27 mouse cellular contexts compared by ENCODE assay signal in genomic region chr19:23024821-23025220, GRCm38 (mm10).
DNase-seq lines count a peak whose midpoint lies in the region; ATAC-seq and TF ChIP-seq lines count a peak whose summit lies in the region.
"Had no signal": no experiment of that assay in that cellular context is flagged by ENCODE, and none has a peak within 500 bp of the region (broad histone marks: within the 10 kb centered on the region; RNA-seq: fewer than 3 reads in every experiment).

No protein-coding gene starts in this region.

- H3K27ac ChIP-seq in heart, adult 2 months, result peak overlapping the region; percentile 69
- no peak overlapping the region for H3K27ac ChIP-seq in layer of hippocampus, adult 2 months
- H3K27ac ChIP-seq in lung, postnatal 0 days (ENCODE audit: low read length), result no peak overlapping the region
- H3K27ac ChIP-seq in limb, embryonic 10.5 days, result no peak overlapping the region
- H3K27ac ChIP-seq: embryonic facial prominence, embryonic 12.5 days; embryonic facial prominence, embryonic 15.5 days; heart, embryonic 15.5 days; hindbrain, embryonic 12.5 days; hindbrain, embryonic 15.5 days had no signal

- no peak for DNase-seq in heart, adult 2 months
- no peak for DNase-seq in heart, adult 18-20 months
- no peak for DNase-seq in layer of hippocampus, adult 2 months (ENCODE audit: low spot score in 2 of 2)
- no peak for DNase-seq in layer of hippocampus, adult 11-12 months (ENCODE audit: low spot score)
- DNase-seq in lung, postnatal 0 days (ENCODE audit: low spot score), result no peak
- no peak for DNase-seq in lung, adult 18-20 months
- no peak for DNase-seq in limb, embryonic 10.5 days (ENCODE audit: low spot score)
- DNase-seq: adrenal gland, adult 2 months; adrenal gland, postnatal 14 days; B cell, adult 2 months; cerebellum, adult 11 months; cerebellum, adult 2 months; cerebellum, adult 9-11 months; cerebellum, postnatal 25 days; forebrain, postnatal 0 days; gastrocnemius, postnatal 10 days; gastrocnemius, postnatal 36 days; heart, postnatal 14 days had no signal

- no peak for TF ChIP-seq POLR2A in heart, adult 2 months (IDR thresholded peaks at IDR 0.05; ENCODE audit: insufficient read depth, low read depth, low read length)

- H3K4me3 ChIP-seq in heart, adult 2 months, result no peak overlapping the region
- no peak overlapping the region for H3K4me3 ChIP-seq in layer of hippocampus, adult 2 months
- no peak overlapping the region for H3K4me3 ChIP-seq in lung, postnatal 0 days (ENCODE audit: low read depth, low read length)
- no peak overlapping the region for H3K4me3 ChIP-seq in limb, embryonic 10.5 days
- H3K4me3 ChIP-seq: embryonic facial prominence, embryonic 12.5 days; embryonic facial prominence, embryonic 15.5 days; heart, embryonic 12.5 days; heart, embryonic 15.5 days; hindbrain, embryonic 12.5 days; hindbrain, embryonic 15.5 days had no signal

- no peak for ATAC-seq in lung, postnatal 0 days
- ATAC-seq: forebrain, embryonic 14.5 days had no signal

- H3K27me3 ChIP-seq in heart, adult 2 months (ENCODE audit: control insufficient read depth, insufficient read depth, low read length), result no peaks in the 10 kb centered on the region
- no peaks in the 10 kb centered on the region for H3K27me3 ChIP-seq in lung, postnatal 0 days (replicated peaks; ENCODE audit: insufficient read depth, low read length)
- H3K27me3 ChIP-seq in limb, embryonic 10.5 days (ENCODE audit: low read depth, poor library complexity, severe bottlenecking), result no peaks in the 10 kb centered on the region
- H3K27me3 ChIP-seq: CH12.LX; embryonic facial prominence, embryonic 12.5 days; embryonic facial prominence, embryonic 15.5 days; heart, embryonic 12.5 days; heart, embryonic 15.5 days; hindbrain, embryonic 12.5 days; hindbrain, embryonic 15.5 days had no signal

- peaks cover 7% of the 10 kb centered on the region for H3K4me1 ChIP-seq in heart, adult 2 months (ENCODE audit: control insufficient read depth, insufficient read depth, low read length)
- H3K4me1 ChIP-seq in lung, postnatal 0 days (ENCODE audit: insufficient read depth, low read depth, low read length), result no peaks in the 10 kb centered on the region
- H3K4me1 ChIP-seq in limb, embryonic 10.5 days, result no peaks in the 10 kb centered on the region
- H3K4me1 ChIP-seq: embryonic facial prominence, embryonic 12.5 days; embryonic facial prominence, embryonic 15.5 days; hindbrain, embryonic 12.5 days; hindbrain, embryonic 15.5 days had no signal

- no peak overlapping the region for H3K4me2 ChIP-seq in lung, postnatal 0 days (replicated peaks; ENCODE audit: low read depth, low read length)
- H3K4me2 ChIP-seq: embryonic facial prominence, embryonic 12.5 days; embryonic facial prominence, embryonic 15.5 days; heart, embryonic 12.5 days; heart, embryonic 15.5 days; hindbrain, embryonic 12.5 days; hindbrain, embryonic 15.5 days had no signal

- no peak overlapping the region for H3K9ac ChIP-seq in heart, adult 2 months (ENCODE audit: low read depth, low read length)
- H3K9ac ChIP-seq in lung, postnatal 0 days (replicated peaks; ENCODE audit: low read depth), result no peak overlapping the region
- H3K9ac ChIP-seq: embryonic facial prominence, embryonic 12.5 days; embryonic facial prominence, embryonic 15.5 days; forebrain, postnatal 0 days; heart, embryonic 12.5 days; heart, embryonic 15.5 days; hindbrain, embryonic 12.5 days; hindbrain, embryonic 15.5 days had no signal

- peaks cover 4% of the 10 kb centered on the region for H3K36me3 ChIP-seq in heart, adult 2 months (ENCODE audit: control insufficient read depth, insufficient read depth, low read length)
- H3K36me3 ChIP-seq in lung, postnatal 0 days (ENCODE audit: insufficient read depth, low read length), result no peaks in the 10 kb centered on the region
- H3K36me3 ChIP-seq in limb, embryonic 10.5 days, result no peaks in the 10 kb centered on the region
- H3K36me3 ChIP-seq: embryonic facial prominence, embryonic 12.5 days; embryonic facial prominence, embryonic 15.5 days; G1E; heart, embryonic 12.5 days; heart, embryonic 15.5 days; hindbrain, embryonic 12.5 days; hindbrain, embryonic 15.5 days had no signal

- TF ChIP-seq CTCF in heart, adult 2 months (IDR thresholded peaks at IDR 0.05), result peak; percentile 13; the same call in 1 of the 2 replicates
- peak; percentile 23 for TF ChIP-seq CTCF in layer of hippocampus, adult 2 months (conservative IDR thresholded peaks at IDR 0.05)
- TF ChIP-seq CTCF in lung, postnatal 0 days (IDR thresholded peaks at IDR 0.05), result peak; percentile 14; the same call in 1 of the 2 replicates

- intact Hi-C loops in heart, adult 2 months (cut with DNase I), result no loop called here

- no peaks in the 10 kb centered on the region for H3K79me2 ChIP-seq in heart, adult 2 months (replicated peaks; ENCODE audit: control insufficient read depth, insufficient read depth, low read length)

- no peak for TF ChIP-seq EP300 in heart, adult 2 months (IDR thresholded peaks at IDR 0.05; ENCODE audit: insufficient read depth, low read depth, low read length)
- TF ChIP-seq EP300 in lung, postnatal 0 days (IDR thresholded peaks at IDR 0.05), result no peak

- WGBS in heart, adult 2 months, result 90% methylated on average over 4 of the region's 4 CpGs
- 83% methylated on average over 4 of the region's 4 CpGs for WGBS in lung, postnatal 0 days
- WGBS in limb, embryonic 10.5 days, result 90% methylated on average over 4 of the region's 4 CpGs

- no peaks in the 10 kb centered on the region for H3K9me3 ChIP-seq in lung, postnatal 0 days (ENCODE audit: low read length)
- no peaks in the 10 kb centered on the region for H3K9me3 ChIP-seq in limb, embryonic 10.5 days (replicated peaks)
- H3K9me3 ChIP-seq: embryonic facial prominence, embryonic 12.5 days; embryonic facial prominence, embryonic 15.5 days; G1E; heart, embryonic 12.5 days; heart, embryonic 15.5 days; hindbrain, embryonic 12.5 days; hindbrain, embryonic 15.5 days had no signal
